Mouse (Mus musculus) lung, postnatal 0 days (tissue): ENCODE data around the gene Trio.

ENCODE experiments used
- CTCF ChIP-seq: IDR thresholded peaks from 2 replicates; pipeline ENCODE4 v1.5.1; 2016; ENCODE audit warnings: antibody characterized with exemption, mild to moderate bottlenecking
- EP300 ChIP-seq: IDR thresholded peaks from 2 replicates; pipeline ENCODE4 v1.6.1; 2016; ENCODE audit warnings: antibody characterized with exemption, mild to moderate bottlenecking, control low read depth

GRCm38 (mm10) chr15:28029371-28029770, 3.7 kb upstream of the Trio start:
- TF ChIP-seq CTCF: no peak
- no peak for TF ChIP-seq EP300
